Mouse (Mus musculus) MEL (cell line): ENCODE results near the gene Ckap5.

Source experiments
- CTCF ChIP-seq, 3 experiments: IDR thresholded peaks in 2 of 3; conservative IDR thresholded peaks in 1 of 3; 2 replicates each; pipeline ENCODE4 v1.5.1; 2011 to 2012; ENCODE audit warnings: low read length in 3 of 3, low read depth in 2 of 3, mild to moderate bottlenecking in 2 of 3, improper control_type of control experiment in 1 of 3, inconsistent platforms in 1 of 3, mixed read lengths in 1 of 3, moderate library complexity in 1 of 3; ENCODE audit not compliant: control insufficient read depth in 1 of 3, insufficient read depth in 1 of 3, poor library complexity in 1 of 3, severe bottlenecking in 1 of 3
- E2F4 ChIP-seq: IDR thresholded peaks from 2 replicates; pipeline ENCODE4 v1.6.1; 2011; ENCODE audit warnings: low read depth, low read length, improper control_type of control experiment, borderline replicate concordance
- EP300 ChIP-seq, 2 experiments: IDR thresholded peaks; 2 replicates each; pipeline ENCODE4 v1.6.1; 2011; ENCODE audit warnings: improper control_type of control experiment in 2 of 2, low read length in 2 of 2, low read depth in 1 of 2, mild to moderate bottlenecking in 1 of 2
- JUND ChIP-seq: IDR thresholded peaks from 2 replicates; pipeline ENCODE4 v1.6.1; 2011; ENCODE audit warnings: low read depth, mild to moderate bottlenecking, improper control_type of control experiment, low read length
- MXI1 ChIP-seq: IDR thresholded peaks from 2 replicates; pipeline ENCODE4 v1.6.1; 2011; ENCODE audit warnings: mild to moderate bottlenecking, low read depth, low read length, improper control_type of control experiment
- MYC ChIP-seq: IDR thresholded peaks from 2 replicates; pipeline ENCODE4 v1.6.1; 2011; ENCODE audit warnings: low read depth, mild to moderate bottlenecking, low read length, improper control_type of control experiment, moderate library complexity
- NELFE ChIP-seq: IDR thresholded peaks from 2 replicates; pipeline ENCODE4 v1.6.1; 2011; ENCODE audit warnings: low read depth, low read length, improper control_type of control experiment
- POLR2A ChIP-seq, 2 experiments: IDR thresholded peaks; 2 replicates each; pipeline ENCODE4 v1.6.1; 2011 to 2012; ENCODE audit warnings: low read length in 2 of 2, mild to moderate bottlenecking in 2 of 2, control low read depth in 1 of 2, improper control_type of control experiment in 1 of 2, low read depth in 1 of 2, moderate library complexity in 1 of 2; ENCODE audit not compliant: control insufficient read depth in 1 of 2, insufficient read depth in 1 of 2, poor library complexity in 1 of 2
- POLR2AphosphoS2 ChIP-seq: IDR thresholded peaks from 2 replicates; pipeline ENCODE4 v1.6.1; 2011; ENCODE audit warnings: low read length, improper control_type of control experiment
- POLR2AphosphoS5 ChIP-seq: IDR thresholded peaks from 2 replicates; pipeline ENCODE4 v1.6.1; 2012; ENCODE audit warnings: low read depth, borderline replicate concordance, mild to moderate bottlenecking, inconsistent platforms, low read length, moderate library complexity, mixed read lengths
- RAD21 ChIP-seq: IDR thresholded peaks from 2 replicates; pipeline ENCODE4 v1.6.1; 2011; ENCODE audit warnings: mild to moderate bottlenecking, low read depth, low read length, improper control_type of control experiment
- RCOR1 ChIP-seq: IDR thresholded peaks from 2 replicates; pipeline ENCODE4 v1.6.1; 2012; ENCODE audit warnings: low read depth, mild to moderate bottlenecking, inconsistent platforms, low read length, improper control_type of control experiment
- SMC3 ChIP-seq: IDR thresholded peaks from 2 replicates; pipeline ENCODE4 v1.6.1; 2011; ENCODE audit warnings: low read depth, low read length, improper control_type of control experiment
- UBTF ChIP-seq: IDR thresholded peaks from 2 replicates; pipeline ENCODE4 v1.6.1; 2012; ENCODE audit warnings: low read depth, mild to moderate bottlenecking, inconsistent platforms, low read length, improper control_type of control experiment, moderate library complexity, borderline replicate concordance; ENCODE audit not compliant: insufficient read depth

GRCm38 (mm10) chr2:91631826-91632225 is 105.3 kb downstream of the Ckap5 start:
- no peak for TF ChIP-seq E2F4
- no peak for TF ChIP-seq MXI1
- TF ChIP-seq POLR2AphosphoS2, result no peak
- no peak for TF ChIP-seq MYC
- TF ChIP-seq CTCF (IDR thresholded peaks at IDR 0.05 in 2 of 3, conservative IDR thresholded peaks at IDR 0.05 in 1 of 3; ENCODE audit: control insufficient read depth in 1 of 3, insufficient read depth in 1 of 3, low read depth in 2 of 3, low read length in 3 of 3, poor library complexity in 1 of 3, severe bottlenecking in 1 of 3), result no peak
- TF ChIP-seq RCOR1, result no peak
- no peak for TF ChIP-seq EP300 (IDR thresholded peaks at IDR 0.05; ENCODE audit: low read depth in 1 of 2, low read length in 2 of 2)
- no peak for TF ChIP-seq NELFE
- TF ChIP-seq POLR2A (IDR thresholded peaks at IDR 0.05; ENCODE audit: control insufficient read depth in 1 of 2, insufficient read depth in 1 of 2, low read depth in 1 of 2, low read length in 2 of 2, poor library complexity in 1 of 2), result no peak
- TF ChIP-seq POLR2AphosphoS5, result no peak
- no peak for TF ChIP-seq JUND
- TF ChIP-seq UBTF, result no peak
- TF ChIP-seq RAD21, result no peak
- TF ChIP-seq SMC3, result no peak
